Mouse (Mus musculus) right cerebral cortex, adult 18-20 months (tissue): ENCODE data around the gene Dhrs1.

ENCODE experiments used
- DNase-seq: peaks from one replicate; pipeline ENCODE4 v3.0.0; 2022; ENCODE audit warnings: mixed read lengths

The Dhrs1 gene

DNA sequence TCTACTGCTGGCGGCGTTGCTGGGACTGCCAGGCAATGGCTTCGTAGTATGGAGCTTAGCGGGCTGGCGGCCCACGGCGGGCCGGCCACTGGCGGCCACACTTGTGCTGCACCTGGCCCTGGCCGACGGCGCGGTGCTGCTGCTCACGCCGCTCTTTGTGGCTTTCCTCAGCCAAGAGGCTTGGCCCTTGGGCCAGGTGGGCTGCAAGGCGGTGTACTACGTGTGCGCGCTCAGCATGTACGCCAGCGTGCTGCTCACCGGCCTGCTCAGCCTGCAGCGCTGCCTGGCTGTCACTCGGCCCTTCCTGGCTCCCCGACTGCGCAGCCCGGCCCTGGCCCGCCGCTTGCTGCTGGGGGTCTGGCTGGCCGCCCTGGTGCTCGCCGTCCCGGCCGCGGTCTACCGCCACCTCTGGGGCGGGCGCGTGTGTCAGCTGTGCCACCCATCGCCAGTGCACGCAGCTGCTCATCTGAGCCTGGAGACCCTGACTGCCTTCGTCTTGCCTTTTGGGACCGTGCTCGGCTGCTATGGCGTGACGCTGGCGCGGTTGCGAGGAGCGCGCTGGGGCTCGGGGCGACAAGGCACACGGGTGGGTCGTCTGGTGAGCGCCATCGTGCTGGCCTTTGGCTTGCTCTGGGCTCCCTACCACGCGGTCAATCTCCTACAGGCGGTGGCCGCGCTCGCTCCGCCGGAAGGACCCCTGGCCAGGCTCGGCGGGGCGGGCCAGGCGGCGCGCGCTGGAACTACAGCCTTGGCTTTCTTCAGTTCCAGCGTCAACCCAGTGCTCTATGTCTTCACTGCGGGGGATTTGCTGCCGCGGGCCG is 16.7 kb upstream of the Dhrs1 start:
- DNase-seq: peak; percentile 23

DNA sequence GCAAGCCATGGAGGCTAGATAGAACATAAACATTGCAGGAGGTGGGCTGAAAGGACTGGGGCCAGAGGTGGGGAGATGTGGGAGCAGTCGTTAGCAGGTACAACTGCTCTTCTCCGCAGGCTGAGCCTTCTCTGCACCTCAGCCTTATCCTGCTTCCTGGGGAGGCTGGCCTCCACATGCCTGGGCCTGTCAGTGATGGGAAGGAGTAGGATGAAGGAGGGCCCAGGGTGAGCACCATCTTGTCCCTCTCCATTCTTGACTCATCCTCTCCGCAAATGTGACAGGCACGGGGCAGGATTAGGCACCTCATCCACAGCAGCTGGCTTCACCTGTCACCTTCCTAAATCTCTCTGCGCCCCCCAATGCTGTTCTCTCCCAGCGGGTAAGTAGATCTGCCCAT is 15.7 kb upstream of the Dhrs1 start, which contains the start of gene Ltb4r2:
Ltb4r2 (plus strand) TSS at position 266 of the 400 bp plus-strand sequence.
- DNase-seq: no peak

DNA sequence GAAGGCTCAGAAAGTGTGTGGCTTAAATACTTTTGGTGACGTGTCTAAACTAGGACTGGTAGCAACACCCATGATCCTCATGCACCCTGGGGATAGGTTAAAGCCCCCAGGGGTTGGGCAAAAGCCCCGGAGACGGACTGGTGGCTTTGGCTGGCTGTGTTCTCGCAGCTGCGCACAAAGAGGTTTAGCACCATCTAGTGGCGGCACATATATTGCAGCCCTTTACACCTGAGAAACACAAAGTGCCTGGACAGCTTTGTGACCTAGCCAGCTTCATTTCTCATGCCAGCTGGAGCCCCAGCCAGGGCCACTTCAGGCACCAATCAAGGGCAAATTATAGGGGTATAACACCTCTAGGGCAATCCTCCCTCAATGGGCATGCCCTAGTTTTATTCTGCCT is 14.7 kb upstream of the Dhrs1 start:
- DNase-seq: peak; percentile 78

DNA sequence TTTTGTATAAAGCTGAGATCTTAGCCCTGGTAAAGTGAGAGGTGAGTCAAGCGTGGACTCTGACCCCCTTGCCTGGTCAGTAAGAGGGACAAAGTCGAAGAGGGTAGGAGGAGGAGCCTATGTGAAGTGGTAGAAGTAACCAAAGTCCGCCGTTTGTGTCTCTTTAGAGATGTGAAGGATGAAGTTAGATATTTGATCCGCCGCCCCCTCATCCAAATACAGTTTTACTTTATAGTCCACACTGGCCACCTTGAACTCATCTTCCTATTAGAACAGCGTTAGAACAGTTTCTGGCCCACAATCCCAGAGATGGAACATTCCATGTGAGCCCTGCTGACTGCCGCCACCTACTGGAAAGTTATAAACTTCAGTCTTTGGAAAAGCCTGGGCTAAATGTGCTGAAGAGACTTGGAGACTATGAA is 12.9 kb upstream of the Dhrs1 start, which contains the start of gene Cideb:
Cideb (minus strand) TSS at position 96 of the 422 bp plus-strand sequence.
- peak; percentile 30 for DNase-seq

DNA sequence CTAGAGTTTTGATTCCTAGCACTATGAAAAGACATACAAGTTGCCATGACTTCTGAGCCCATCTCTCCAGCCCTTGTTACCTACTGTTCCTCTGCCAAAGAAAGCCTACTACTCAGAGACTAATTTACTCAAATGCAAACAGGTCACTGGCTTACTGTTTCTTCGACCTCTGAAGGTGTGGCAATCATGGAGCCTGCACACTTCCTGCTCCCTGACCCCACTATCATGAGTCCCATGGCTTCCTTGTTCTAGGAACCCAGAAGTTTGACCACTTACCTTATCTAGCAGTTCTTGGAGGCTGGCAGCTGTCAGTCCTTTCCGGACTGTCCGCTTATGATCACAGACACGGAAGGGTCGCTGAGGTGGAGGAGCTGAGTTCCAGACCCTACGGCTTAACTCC is 12.1 kb upstream of the Dhrs1 start:
- no peak for DNase-seq

DNA sequence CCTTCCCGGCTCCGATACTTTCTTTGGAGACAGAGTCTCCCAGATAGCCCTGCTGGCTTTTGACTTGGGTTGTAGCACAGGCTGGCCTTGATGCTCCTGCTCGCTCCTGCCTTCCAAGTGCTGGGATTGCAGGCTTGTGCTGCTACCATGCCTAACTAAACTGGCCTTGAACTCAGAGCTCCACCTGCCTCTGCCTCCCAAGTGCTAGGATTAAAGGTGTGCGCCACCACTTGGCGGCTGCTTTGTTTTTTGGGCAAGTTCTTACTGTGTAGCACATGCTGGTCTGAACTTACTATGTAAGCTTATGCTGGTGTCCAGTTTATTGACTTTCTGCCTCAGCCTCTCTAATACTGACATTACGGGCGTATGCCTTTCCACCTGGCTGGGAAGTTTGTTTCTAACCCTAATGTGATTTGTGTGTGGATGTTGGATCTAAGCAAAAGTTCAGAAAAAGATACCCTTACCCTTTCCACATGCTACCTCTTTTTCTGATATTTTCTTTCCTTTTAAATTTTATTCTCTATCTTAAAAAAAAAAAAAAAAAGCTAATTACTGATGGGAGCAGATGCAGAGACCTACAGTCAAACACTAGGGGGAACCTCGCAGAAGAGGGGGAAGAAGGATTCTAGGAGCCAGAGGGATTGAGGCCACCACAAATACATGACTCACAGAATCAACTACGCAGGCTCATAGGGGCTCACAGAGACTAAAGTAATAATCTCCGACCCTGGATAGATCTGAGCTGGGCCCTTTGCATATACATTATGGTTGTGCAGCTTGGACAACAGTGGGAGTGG is 1.8 kb upstream of the Dhrs1 start:
- no peak for DNase-seq

DNA sequence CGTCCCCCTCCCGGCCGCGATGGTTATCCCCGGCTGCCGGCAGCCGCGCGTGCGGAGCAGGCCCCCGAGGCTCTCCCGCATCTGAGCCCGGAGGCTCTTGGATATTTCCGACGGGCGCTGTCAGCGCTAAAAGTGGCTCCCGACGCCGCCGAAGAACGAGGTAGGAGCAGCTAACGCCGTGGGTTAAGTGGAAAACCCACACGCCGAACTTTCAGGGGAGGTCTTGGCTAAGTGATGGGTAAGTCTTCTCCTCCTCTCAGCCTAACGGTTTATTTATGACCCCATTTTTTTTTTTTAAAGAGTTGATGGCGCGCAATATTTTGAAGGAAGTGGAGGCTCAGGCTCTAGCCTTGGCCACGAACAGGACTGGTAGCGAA is 359 bp upstream of the Dhrs1 start:
- no peak for DNase-seq

DNA sequence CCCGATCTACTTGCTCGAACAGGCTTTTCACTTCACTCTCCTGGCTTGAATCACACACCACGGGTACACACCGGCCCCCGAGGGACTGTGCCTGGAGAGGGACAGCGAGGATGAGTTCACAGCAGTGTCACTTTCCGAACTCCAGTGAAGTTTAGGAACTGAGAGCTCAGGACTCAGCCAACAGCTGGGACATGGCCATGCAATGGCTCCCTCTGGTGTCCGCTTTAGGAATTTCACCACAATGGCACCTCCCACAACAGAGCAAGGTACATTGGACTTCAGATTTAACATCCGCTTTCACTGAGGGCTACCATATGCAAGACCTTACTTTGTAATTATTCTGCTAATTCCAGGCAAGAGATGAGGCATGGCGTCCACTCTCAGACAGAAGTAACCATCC is 1.8 kb downstream of the Dhrs1 start:
- peak; percentile 81 for DNase-seq

DNA sequence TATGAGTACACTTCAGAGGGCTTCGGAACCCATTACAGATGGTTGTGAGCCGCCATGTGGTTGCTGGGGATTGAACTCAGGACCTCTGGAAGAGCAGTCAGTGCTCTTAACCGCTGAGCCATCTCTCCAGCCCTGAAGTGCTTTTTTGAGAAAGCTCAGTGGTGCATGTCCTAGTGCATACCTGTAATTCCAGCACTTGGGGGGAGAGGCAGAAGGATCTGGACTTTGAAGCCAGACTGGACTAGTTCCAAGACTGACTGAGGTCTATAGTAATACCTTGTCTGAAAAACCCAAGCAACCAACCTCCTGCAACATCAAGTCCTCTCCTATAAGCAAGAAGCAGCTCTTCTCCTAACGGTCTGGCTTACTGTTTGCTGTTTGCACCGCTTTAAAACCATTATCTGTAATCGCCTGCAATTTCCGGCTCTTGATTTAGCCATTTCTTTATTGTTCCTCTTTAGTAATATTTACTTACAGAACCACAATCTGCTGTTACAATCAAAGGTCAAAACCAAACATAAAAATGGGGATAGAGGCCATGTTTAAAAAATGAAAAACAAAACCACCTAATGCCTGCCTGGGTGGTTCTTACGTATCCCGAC is 8.3 kb downstream of the Dhrs1 start:
- no peak for DNase-seq

DNA sequence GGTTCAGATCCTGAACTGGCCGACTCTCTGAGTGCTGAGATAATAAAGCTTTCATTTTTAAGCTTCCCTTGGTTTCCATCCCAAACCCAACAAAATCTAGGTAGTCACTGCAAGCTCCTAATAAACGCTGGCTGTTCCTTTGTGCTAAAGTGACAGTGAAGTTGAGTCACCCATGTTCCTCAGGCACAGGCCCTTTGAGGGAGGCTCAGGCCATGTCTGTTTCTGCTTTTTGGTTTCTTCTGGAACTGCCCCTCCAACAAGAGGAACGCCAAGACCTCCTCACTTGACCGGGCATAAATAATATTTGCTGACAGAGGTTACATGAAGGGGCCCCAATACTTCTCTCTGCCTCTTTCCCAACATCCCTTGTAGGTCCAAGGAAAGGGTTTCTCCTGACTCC is 9.7 kb downstream of the Dhrs1 start:
- DNase-seq: no peak

DNA sequence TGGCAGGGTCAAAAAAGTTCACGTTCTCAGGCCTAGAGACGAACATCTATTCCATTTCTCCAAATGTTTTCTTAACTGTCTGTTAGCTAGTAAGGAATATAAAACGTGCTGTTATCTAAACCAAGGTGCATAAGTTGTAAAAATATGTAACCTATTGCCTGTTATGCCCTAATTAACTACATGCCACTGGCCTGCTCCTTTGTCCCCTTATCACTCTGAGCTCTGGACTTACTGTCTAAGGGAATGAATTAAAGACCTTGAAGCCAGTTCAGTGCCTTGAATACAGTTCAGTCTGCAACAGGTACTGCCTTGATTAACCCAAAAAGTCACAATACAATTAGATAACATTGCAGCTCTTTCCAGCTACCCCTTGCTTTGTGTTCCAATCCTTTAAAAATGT is 10.2 kb downstream of the Dhrs1 start:
- DNase-seq: no peak

DNA sequence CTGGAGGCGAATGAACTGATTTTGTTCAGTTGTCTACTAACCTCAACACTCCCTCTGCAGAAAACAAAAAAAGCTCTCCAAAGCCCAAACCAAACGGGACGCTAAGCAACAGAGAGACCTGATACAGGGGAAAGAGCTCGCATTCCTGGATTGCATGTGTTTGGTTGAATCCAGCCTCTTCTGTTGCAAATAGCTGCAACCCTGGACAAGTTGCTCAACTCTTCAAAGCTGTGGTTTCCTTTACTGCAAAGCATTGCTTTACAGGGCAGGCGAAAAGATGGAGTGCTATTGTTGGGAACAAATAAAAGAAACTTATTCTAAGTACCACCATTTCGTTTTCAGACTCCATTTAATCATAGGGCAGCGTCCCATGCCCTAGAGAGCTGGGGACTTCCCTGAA is 10.6 kb downstream of the Dhrs1 start:
- DNase-seq: no peak

DNA sequence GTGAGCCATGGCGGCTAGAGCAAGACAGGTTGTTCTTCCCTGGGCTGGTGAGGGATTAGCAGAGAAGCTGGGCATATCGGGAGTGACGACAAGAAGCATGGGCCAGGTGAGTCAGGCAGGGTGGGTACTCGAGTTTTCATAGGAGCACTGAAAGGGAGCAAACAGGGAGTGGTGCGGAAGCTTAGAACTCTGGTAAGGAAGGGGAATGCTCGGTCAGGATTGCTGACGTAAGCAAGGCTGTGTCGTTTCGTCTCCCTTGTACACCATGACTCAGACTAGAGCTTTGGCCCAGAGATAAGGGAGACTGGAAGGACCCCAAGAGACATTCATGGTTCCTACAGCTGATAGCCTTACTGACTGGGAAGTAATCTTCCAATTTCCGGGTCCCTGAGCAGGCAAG is 11.6 kb downstream of the Dhrs1 start:
- DNase-seq: no peak

DNA sequence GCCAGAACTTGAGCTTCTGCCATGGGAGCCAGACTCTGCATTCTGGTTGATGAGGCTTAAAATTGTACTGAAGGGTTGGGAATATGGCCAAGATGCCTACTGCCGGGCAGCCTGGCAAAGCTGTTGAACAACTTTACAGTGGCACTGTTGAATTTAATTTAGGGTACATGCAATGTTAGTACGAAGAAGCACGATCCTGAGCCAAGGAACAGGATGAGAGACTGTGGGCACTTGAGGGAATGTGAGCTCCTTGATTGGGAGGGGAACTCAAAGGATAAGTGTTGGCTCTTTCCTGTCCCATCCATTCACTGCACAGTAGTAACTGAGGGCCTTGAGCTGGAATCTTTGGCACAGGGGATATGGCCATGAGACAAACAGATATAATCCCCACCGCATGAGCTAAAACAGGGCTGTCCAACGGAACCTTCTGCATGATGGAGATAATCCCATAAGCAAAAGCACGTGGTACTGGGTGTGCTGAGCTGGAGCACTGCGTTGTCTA is 14.9 kb downstream of the Dhrs1 start:
- peak; percentile 34 for DNase-seq

DNA sequence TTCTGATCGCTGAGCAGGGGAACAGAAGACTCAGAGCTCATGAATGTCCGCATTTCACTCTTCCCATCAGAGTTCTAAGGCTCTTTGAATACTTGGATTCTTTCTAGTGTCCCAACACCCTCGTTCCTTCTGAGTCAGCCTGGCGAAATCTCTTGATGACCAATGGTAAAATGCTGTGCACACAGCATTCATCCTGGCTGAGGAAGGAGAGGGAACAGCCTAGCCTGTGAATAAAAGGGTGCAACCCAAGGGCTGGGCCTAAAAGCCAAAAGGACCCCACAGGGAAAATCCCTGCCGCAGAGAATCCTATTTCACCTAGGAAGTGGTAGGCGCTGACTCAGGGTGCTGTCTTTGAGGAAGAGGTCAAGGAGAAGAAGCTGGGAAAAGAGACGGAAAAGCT is 15.4 kb downstream of the Dhrs1 start:
- DNase-seq: no peak

DNA sequence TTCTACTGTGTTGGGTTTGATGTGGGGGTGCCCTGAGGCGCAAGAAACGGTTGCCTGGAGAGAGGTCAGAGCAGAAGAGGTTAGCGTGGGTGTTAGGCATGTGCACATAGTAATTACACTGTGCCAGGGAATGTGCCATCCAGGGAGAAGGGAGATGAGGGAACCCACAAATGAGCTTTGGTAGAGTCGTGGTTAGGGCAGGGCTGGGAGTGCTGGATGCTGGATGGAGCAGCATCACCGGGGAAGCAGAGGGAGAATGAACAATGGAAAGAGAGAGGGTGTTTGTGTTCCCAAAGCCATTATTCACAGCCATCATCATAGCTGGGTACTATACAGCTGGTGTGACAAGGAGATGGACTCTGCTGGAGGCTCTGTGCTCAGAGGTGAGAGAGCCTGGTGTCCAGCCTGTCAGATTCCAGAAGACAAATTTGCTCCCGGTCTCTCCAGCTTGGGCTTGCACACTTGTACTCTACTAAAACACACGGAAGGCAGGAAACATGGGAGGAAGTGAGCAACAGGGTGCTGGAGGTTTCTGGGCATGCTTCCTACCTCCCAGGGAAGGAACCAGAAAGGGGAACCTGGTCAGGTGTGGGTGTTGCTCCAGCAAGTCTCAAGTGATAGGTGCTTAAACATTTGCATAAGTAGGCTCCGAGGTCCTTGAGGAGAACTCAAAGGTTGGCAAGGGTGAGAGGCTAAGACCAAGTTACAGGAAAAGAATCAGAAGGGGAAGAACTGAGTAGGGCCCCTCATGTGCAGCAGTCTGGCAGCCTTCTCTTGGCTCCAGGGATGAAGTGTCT is 17.4 kb downstream of the Dhrs1 start:
- DNase-seq: no peak

DNA sequence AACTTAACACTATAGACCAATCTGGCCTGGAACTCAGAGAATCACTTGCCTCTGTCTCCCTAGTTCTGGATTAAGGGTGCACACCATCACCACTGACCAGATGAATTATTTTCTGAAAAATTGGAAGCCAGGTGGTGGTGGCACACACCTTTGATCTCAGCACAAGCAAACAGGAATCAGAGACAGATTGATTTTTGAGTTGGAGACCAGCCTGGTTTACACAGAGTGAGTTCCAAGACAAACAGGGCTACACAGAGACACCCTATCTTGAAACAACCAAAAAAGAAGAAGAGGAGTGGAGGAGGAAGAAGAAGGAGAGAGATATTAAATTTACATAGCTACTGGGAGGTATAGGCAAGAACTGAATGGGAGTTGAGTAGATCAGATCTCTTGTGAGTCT is 19.2 kb downstream of the Dhrs1 start:
- DNase-seq: no peak

DNA sequence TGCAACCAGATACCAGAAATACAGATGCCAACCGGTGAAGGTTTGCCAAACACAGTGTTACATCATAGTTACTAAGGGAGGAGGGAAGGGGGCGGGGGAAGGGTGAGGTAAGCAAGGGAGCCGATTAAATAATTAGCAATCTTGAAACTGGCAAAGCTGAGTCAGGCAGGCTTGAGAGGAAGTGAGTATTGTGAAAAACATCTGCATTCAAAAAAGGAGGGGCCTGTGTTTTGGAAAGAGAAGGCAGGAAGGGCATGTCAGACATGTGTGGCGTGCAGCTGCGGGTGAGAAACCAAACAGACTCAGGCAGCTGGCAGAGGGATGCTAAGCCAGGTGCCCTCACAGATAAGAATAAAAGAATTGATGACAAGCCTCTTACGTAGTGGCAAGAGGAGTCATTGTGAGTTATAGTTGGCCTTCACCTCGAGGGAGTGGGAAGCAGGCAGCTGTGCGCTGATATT is 21.0 kb downstream of the Dhrs1 start:
- no peak for DNase-seq

DNA sequence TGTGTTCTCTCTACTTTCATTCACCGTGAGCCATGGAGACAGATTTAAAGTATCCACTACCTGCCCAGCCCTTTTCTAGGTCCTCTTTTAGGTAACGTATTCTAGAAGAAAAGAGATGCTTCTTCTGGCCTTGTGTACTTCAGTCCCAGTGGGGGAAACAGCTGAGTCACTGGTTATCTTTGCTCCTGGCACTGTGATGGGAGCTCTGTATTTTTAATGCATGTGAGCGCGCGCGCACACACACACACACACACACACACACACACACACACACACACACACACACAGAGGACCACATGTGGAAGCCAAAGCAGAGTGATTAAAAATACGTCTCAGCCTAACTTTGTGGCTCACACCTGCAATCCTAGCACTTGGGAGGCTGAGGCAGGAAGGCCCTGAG is 22.1 kb downstream of the Dhrs1 start:
- DNase-seq: no peak

DNA sequence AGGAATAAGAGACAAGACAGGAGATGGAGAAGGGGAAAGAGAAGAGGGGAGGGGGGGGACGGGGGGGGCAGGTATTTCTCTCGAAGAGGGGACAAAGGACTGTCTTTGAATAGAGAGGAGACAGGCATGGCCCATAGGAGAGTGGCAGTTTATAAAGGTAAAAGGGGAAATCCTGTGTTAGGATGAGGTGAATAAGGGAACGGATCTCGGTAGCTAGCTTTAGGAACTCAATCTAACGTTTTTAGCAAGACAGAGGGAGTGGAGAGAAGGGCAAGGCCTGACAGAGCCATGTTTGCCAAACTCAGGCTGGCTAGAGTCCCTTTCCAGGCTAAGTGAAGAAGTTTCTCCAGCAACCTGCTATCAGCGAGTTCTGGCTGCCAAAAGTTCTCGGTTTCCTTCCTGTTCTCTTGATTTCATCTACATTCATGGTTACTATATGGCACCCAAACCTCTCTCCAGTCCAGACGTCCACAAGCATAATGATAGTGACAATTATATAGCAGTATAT is 23.0 kb downstream of the Dhrs1 start:
- no peak for DNase-seq

DNA sequence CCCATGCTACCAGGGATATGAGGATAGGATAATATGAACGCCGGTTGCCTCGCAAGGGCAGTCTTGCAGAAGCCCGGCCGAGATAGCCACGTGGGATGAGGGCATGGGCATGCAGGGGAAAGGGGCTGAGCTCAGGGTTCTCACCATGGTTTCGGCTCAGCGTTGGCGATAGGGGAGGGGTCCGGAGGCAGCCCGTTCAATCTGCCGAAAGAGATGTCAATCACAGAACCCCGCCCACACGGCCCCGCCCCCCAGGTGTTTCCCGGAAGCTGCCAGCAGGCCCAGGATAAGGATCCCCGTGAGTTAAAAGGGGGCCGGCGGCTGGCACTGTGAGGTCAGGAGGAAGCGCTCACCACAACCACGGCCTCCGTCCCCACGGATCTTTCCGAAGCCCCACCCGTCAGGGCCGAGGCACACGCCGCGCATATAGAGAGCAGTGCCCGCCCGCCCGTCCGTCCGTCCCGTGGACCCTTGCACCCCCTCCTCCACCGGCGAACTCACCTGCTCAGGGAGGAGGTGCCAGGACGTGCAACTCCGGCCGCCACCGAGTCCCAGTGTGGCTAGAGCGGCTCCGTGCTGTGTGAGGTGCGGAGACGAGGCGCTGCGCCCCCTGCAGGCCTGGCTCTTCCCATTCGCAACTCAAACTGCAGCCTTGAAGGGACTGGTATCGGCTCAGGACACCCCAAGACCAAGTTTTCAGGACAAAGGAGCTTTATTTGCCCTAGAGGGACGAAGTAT is 23.6 kb downstream of the Dhrs1 start, which contains the start of gene Rabggta:
Rabggta (minus strand) TSS at position 564 of the 738 bp plus-strand sequence.
- peak; percentile 93 for DNase-seq
